Mouse (Mus musculus) lung, adult 2 months (tissue): ENCODE results near the gene Nostrin.

Experiments
- CTCF ChIP-seq: fragments of 200-500 bp; IDR thresholded peaks from 2 replicates; pipeline ENCODE4 v1.5.1; 2011; ENCODE audit warnings: mild to moderate bottlenecking, low read length, control low read depth; ENCODE audit not compliant: insufficient read depth
- POLR2A ChIP-seq: fragments of 200-500 bp; IDR thresholded peaks from 2 replicates; pipeline ENCODE4 v1.6.1; 2011; ENCODE audit warnings: low read depth, mild to moderate bottlenecking, control low read depth, low read length, borderline replicate concordance; ENCODE audit errors: extremely low read depth

DNA sequence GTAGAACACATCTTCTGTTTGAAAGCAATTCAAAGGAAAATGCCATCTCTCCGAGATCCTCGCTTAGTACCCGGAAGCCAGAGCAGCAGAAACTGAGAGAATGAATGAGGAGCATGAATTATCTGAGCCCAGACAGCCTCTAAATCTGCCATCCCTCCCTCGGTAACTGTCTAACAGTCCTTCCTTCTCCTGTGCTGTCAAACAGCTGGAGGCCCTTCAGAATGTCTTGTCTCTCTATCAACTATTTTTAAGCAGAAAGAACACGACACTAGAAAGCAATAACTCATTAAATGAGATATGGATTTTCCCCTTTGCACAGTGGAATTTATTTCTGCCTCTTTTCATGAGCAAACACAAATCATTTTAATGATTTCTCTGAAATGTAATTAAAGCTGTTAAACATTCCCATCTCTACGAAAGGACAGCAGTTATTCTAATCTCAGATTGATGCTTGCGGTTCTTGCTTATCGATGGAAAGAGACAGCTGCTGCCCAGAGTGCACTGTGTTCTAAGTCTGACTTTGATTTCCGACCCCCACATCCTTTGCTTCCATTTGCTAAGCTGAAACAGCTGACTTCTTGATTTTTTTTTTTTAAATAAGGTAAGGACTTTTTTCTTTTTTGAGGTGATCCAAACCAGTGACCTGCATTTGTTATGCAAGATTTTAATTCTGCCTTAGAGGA, 34.9 kb downstream of the Nostrin start:
- TF ChIP-seq POLR2A = no peak
- no peak for TF ChIP-seq CTCF
